Mouse (Mus musculus): ENCODE measurements at regions not wholly inside any gene's neighbourhood (a gene's known extent, or its start where the extent isn't known, plus 50 kb on each side); places are given as distances from the start of the nearest gene placed in this dataset.

DNA sequence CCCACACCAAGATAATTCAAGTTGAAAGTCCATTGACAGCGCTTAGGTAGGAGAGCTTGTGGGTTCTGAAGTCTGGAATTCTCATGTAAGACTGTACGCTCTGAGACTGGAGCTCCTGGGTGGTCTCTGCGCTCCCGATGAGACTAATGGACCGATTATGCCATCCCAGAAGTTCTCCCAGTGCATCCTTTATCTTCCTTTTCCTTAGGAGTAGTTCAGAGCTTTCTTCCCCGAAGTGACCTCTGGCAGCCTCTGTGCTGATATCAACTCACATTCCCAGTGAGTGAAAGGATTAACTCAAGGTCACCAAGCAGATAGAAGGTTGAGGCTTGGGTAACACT, 320.7 kb upstream of the Jarid2 start:
- no peak for TF ChIP-seq CTCF (IDR thresholded peaks at IDR 0.05; ENCODE audit: low read depth)
- no peak for TF ChIP-seq EP300 (optimal IDR thresholded peaks at IDR 0.05)

All from stomach, postnatal 0 days (tissue).